Mouse (Mus musculus) MEL-GATA-1-ER (cell line): ENCODE results near the gene Hgd.

ENCODE experiments used
- DNase-seq: peaks from one replicate; pipeline ENCODE4 v3.0.0-alpha.2; 2012; ENCODE audit warnings: low read depth; ENCODE audit errors: extremely low read depth

The Hgd gene

DNA sequence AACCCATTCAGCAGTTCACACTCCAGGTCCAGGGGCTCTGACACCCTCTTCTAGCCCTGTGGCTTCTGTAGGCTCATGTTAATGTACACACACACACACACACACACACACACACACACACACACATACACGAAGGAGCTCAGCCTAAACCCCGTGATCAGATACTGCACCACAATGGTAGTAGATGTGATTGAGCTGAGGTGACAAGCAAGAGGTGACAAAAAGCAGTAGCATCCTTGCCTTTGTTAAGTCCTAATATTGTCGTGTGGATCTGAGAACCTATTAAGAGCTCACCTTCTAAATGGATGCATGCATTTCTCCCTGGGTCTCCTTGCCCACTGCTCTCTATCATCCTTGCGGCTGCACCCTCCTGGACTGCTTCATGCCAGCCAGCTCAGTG is 698 bp downstream of the Hgd start:
- DNase-seq, result no peak

DNA sequence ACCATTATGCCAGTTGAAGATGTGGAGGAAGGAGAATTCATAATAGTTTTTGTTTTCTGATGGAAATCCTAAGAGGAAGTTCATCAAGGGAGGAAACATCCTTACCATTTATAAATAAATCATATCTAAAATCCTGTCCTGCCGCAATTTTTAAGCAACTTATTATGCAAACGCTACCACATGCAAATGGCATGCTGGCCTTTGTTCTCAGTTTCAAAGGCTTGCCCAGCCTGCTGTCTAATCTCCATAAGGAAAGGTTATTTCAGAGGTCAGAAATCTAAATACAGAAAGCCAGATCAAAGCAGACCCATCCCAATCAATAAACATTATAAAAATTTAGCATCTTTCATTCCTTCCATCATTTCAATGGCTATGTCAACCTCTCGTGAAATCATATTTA is 1.9 kb downstream of the Hgd start:
- DNase-seq, result no peak

DNA sequence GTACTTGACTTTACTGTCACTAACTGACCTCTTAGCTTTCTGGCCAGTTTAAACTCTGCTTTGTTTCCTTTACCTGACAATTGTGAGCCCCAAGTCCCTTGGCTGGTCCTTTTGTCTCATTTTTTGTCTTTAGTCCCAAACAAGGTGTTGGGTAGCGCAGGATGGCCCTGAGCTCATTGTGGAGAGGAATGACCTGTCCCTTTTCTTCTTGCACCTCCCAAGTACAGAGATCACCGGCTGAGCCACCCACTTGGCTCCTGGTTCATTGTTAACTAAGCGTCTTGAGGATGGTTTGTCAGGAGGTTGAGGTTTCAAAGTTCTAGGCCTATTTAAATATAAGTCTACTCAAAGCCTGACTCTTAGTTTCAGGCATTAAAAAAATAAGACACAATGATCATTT is 3.4 kb downstream of the Hgd start:
- no peak for DNase-seq

DNA sequence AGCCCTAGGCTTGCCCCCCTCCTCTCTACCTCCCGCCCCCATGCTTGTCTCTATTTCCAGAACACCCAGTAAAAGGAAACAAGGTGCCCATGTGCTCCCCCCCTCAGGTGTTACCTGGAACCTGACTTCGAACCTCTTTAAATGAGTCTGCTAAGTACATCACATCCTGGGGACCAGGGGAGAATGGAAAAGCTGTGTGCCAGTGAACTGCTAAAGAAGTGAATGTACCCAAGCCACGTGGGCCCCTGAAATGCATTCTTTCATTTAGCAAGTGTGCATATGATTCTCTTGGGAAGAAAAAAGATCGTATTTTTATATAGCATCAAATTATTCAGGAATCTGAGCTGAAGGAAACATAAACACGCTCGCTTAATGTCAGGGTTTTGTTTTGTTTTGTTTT is 3.8 kb downstream of the Hgd start:
- no peak for DNase-seq

DNA sequence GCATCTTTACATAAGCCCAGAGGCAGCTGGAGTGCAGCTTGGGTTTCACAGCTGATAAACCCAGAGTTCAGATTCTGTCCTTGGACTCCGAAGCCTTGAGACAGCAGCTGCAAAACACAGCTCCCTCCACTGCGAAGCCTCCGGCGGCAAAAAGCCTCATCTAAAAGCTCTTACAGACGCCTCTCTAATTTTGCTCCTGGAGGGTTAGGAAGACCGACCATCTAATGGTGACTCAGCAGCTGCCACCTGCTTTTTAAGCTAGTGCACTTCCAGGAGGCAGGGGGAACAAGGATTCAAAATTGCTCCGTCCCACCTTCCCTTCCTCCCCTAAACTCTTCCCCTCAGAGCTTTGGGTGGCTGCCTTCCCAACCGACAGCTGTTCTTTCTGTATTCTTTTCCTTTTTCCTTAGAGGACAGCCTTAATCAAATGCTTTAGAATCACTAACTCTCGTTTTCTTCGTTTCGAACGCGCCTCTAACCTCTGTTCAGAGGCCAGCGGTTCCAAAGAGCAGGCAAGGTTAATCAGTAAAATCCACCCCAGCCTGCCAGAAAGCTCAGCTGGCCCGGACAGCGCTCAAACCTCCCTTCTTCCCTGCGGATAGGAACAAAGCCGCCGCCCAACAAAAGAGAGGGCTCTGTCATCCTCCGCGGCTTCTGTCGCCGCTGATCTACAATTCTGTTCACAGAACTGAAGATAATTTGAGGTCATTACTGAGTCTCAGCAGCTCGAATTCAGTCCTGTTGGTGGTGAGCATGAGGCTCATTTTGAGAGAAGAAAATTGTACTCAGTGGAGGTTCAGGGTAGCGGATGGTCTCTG is 4.5 kb downstream of the Hgd start:
- no peak for DNase-seq

DNA sequence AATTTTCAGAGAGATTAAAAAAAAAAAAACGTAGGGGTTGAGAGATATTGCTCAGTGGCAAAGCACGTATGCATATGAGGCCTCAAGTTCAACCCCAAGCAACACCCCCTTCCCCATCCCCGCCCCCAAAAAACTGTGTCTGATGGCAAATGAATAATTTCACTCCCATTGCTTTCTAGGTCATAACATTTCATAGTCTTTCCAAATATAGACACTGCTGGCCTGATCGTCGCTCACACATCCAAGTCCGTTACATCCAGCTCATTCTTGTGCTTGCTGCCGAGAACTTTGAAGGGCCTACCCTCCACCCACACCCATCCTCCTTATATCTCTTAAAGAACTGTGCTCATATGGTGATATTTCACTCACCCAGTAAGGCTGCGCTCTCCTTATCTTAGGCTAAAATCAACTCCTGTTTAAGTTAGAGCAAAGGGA is 5.2 kb downstream of the Hgd start:
- no peak for DNase-seq

DNA sequence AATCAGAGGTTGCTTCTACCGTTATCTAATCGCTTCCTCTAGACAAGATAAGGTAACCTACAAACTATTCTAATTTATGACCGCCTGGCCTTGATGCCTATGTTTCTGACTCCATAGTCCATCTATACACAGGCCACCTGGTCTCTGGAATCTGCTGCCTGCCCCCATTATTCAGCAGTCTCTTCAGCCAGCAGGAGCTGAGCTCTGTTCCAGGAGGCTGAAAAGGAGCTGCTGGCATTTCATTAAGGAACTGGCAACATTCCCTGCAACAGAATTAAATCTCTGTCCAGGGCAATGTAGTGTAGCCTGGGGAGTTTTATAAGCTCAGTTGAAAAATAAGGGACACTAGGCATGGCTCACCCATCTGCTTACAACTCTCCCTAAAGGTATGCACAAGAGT is 11.0 kb downstream of the Hgd start:
- no peak for DNase-seq

DNA sequence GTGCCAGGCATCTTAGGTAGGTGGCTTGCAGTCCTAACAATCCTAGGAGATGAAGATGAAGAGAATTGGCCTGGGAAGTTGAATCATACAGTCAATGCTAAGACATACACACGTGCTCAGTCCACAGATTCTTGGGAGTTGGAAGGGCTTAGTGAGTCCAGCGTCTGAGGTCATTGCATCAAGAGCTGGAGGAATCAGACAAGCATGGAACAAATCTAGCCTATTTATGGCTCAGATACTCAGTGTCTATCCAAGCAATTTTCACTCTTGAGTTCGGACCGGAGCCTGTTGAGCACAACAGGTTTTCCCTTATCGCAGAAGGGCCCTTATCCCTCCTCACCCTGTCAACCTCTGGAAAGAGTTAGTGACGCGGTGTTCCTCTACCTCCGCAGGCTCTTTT is 11.6 kb downstream of the Hgd start:
- DNase-seq, result no peak

DNA sequence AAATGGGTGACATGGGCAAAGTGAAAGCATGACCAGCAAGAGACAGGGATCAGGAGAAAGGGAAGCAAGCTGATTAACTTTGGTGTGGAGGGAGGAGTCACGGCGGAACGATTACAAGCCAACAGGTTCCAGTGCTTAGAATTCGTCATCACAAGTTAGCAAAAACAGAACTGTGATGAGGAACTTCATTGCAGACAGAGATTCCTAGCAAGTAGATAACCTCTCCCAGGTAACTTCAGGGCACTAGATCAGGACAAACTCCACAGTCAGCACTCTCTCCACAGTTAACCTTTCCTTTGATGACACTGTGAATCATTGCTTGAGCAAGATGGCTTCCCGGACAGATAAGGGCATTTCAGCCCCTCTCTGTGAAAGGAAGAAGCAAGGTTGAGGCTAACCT is 17.5 kb downstream of the Hgd start:
- no peak for DNase-seq

DNA sequence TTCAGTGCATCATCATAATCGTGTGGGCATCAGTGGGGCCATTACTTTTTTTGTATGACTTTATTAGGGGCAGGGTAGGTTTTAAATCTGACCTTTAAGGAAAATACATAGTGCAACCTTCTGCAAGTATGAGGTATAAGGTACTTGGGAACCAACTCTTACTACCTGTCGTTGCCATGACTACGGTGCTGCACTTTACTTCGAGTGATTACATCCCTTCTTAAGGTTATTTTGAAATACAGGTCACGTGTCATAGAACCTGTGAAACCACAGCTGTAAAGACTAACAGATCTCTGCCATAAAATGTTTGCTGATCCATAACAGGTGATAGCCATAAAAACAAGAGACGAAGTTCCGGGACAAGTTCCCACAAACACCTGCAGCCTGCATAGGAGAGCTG is 18.5 kb downstream of the Hgd start:
- no peak for DNase-seq

DNA sequence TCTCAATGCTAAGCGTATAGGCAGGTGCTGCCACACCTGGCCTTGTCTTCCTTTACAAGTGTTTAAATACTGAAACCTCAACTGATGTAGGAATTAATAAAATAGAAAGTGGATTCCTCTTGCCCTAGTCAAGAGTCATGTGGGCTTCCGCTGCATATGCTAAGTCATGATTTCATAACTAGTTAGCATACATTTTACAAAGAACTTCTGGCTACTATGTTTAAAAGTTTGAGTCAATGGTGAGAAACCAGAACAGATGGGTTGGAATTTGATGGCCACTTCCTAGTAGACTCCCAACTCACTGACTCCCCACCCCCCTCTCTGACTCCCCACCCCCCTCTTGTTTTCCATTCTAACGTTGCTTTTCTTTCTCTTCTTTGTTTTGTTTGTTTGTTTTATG is 19.4 kb downstream of the Hgd start:
- DNase-seq, result no peak

DNA sequence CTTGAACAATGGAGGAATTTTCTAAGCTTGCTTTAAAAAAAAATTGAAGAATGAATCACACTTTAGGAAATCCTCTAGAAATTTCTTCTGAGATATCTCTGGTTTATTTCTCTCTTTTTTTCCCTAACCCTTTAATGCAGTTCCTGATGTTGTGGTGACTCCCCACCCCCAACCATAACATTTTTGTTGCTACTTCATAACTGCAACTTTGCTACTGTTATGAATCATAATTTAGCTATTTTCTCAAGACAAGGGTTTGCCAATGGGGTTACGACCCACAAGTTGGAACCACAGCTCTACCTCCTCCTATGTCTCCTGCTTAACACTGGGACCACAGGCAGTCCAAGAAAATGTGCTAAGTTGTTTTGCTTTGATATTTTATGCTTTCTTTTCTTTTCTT is 23.5 kb downstream of the Hgd start:
- no peak for DNase-seq

DNA sequence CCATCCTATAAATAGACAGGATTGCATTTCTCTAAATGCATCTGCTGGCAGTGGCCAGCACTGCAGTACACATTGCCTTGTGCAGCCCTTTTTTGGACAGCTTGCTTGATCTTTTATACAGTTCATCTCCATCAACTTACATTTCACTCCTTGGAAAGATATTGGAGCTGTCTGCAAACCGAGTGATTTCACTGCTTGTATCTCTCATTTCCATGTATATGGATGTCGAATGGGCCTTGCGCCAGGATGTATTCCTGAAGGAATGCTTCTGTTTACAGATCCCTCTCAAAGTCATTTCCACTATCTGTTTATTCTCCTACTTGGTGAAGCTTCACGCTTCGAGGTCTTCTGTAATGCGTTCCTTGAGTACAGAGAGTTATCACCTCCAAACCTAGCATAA is 24.3 kb downstream of the Hgd start:
- DNase-seq, result no peak

DNA sequence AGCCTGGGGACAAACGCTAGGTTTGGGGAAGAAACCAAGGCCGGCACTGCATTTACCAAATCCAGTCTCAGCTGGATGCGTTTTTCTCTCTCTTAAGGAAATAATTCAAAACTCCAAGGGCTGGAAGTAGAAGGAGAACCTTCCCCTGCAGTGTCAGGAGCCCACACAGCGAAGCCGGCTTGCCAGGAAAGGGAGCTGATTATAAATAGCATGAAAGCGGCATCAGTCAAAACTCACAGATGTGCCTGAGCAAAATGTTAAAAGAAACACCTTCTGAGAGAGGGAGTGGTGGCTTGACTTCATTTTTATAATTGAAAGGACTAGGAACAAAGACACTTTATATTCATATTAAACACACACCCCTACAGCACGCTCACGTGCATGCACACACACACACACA is 30.4 kb downstream of the Hgd start:
- DNase-seq, result no peak

DNA sequence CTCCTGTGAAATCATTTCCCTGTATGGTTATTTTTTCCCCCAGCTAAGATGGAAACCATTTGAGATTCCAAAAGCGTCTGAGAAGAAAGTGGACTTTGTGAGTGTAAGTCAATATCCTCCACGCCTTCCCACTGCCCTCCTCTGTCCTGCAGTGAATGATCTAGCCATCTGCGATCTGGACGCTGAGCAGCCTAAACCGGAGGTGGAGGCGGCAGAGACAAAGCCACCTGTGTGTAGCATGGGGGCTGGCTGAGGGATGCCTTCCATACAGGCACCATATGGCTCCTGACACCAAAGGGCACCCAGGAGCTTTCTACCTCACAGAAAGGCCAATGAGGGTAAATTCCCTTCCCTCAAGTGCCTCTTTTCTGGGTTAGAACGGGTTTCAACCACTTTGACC is 31.1 kb downstream of the Hgd start:
- no peak for DNase-seq

DNA sequence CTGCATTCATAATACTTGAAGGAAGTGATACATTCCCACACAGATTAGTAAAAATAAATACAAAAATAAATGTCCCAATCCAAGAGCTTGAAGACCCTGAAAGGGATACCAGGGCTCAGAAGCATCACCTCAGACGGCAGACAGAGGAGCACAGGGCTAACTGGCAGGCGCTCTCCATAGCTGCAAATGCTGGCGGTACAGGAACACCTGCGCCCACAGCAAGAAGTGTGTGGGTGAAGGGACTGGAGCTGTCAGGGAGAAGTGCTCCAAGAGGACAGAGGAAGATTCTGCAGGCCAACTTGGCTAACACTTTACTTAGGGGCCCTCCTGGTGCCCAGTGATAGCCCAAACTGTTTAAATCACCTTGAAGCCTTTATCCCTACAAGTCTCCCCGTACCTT is 32.1 kb downstream of the Hgd start:
- DNase-seq, result no peak

DNA sequence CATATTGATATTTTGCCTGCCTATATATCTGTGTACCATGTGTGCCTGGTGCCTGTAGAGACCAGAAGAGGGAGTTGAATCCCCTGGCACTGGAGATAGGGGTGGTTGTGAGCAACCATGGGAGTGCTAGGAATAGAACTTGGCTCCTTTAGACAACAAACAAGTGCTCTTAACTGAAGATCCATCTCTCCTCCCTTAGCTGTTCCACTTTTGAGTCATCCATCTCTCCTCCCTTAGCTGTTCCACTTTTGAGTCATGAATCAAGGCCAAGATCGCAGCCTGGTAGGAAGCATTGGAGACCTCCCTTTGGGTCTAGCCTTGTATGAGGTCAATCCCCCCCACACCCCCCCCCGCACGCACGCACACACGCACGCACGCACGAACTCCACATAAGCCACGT is 34.6 kb downstream of the Hgd start:
- DNase-seq, result no peak

DNA sequence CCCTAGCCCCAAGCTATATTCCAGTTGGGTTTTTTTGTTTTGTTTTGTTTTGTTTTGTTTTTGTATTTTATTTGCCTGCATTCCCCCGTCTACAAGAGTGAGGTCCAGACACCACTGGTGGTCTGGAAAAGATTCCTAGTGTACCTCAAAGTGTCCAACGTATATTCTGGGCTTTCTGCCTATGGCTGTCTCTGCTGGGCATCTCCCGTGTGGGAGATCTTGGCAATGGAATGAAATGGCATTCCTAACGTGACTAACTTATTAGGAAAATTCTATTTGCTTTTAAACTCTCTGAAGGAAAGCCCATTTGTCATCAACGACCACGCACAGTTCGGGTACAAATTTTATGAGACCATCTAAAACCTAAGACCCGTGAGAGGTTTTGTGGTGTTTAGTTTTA is 35.5 kb downstream of the Hgd start:
- DNase-seq, result no peak

DNA sequence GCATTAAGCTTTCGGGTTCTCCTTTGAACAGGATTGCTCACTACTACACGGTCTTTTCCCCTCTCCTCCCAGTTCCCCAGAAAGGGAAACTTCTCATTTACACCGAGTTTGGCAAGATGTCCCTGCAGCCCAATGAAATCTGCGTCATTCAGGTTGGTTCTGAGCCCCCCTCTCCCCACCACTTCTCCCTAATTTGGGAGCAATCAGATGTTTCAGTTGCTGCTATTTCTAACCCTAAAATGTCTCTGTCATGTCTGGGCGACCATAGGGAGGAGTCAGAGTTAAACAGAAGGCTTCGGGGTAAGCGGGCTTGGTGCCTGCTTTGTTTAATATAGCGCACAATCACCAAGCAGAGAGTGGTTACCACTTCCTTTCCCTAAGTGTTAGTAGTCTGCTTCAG is 36.2 kb downstream of the Hgd start:
- no peak for DNase-seq

DNA sequence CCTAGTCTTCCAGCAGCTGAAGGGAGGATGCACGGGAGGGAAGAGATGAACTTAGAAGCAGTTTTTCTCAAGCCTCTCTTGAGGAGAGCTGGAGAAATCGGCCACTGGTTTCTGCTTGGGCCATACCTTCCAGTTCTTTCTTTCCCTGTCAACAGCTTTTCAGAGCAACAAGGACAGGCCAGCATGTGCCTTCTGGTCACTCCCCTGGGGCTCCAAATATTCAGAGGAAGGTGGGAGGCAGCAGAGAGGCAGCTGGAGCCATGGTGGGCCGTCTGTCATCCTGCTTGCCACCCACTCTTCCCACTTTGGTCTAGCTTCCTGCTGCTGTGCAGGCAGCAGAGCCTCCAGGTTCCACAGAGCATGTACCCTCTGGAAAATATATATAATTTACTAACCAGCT is 37.7 kb downstream of the Hgd start:
- no peak for DNase-seq

DNA sequence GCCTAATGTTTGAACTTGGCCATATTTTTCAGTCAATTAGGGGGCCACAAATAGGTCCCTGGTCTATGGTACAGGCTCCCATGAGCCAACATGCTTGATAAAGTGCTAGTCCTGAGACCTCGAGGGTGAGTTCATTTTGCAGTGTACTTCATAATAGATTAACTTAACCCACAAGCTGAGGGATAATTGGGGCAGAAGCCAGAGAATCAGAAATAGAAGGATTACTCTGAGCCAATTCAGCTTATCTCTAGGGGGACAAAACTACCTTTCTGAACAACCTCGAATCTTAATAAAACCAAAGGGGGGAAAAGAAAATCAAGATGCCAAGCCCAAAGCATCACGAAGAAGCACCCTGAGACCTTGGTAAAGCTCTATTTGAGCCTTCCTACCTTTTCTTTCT is 42.5 kb downstream of the Hgd start:
- no peak for DNase-seq

DNA sequence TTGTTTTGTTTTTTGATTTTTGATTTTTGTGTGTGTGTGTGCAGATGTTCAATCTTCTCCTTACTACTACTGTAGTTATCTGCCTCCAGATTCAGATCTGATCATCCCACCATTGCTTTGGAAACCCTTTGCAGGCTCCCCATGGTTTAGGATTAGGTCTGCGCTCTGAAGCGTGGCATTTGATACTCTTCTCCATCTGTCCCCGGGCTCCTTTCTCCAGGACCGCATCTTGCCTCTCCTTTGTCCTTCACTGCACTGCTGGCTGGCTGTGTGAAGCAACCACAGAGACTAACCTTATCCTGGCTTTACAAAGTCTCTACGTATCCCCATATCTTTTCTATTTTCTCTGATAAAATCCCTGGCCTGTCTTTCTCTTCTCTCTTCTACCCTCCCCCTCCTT is 43.0 kb downstream of the Hgd start:
- no peak for DNase-seq

DNA sequence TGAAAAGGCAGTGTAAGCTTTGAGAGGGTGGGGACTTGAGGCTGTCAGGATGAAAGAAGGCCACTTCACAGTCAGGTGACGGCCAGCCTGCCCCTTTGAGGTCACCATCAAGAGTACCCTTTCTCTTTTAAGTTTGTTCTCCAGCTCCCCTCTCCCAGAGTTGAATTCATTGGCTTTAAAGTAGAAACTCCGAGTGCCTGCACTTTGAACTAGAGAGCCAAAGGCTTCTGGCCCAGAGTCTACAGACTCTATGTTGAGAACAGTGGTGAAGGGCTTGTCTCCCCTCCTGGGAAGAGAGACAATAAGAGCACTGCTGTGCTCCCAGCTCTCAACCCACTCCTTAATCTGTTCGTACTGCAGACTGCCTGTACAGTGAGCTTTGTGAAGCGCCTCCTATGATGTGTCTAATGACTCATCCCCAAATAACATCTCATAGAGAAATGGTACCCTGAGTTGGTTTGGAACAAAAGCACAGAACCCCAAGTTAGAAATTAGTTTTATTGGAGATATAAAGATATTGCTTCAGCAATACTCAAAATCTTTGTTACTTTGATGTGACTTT is 46.5 kb downstream of the Hgd start:
- no peak for DNase-seq

DNA sequence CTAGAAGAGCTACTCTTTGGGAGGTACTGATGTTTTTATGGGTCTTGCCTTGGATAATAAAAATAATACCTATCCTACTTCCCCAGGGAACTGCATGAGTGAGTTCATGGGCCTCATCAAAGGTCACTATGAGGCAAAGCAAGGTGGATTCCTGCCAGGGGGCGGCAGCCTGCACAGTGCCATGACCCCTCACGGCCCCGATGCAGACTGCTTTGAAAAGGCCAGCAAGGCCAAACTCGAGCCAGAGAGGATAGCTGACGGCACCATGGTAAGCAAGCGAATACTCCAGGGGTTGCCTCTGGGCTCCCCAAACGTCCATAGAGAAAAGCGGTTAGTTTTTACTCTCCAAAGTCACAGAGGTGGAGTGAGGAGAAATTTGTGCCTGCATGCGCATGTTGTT is 48.4 kb downstream of the Hgd start:
- no peak for DNase-seq
